Mouse (Mus musculus): ENCODE measurements at regions not wholly inside any gene's neighbourhood (a gene's known extent, or its start where the extent isn't known, plus 50 kb on each side); places are given as distances from the start of the nearest gene placed in this dataset.
"Not testable (repeated sequence)": the region's sequence is repeated elsewhere in the genome, so short reads cannot be mapped to it uniquely, and the experiment has no call there.

GRCm38 (mm10) chr3:50634457-50635075 is 191.2 kb upstream of the Slc7a11 start:
- Histone ChIP-seq H3K9ac (no peak overlapping the region), H3K27ac (no peak overlapping the region), H3K4me3 (no peak overlapping the region), H3K36me3 (no peaks in the 10 kb centered on the region), H3K4me1 (no peaks in the 10 kb centered on the region), H3K9me3 (no peaks in the 10 kb centered on the region), H3K4me2 (replicated peaks) (no peak overlapping the region), H3K27me3 (no peaks in the 10 kb centered on the region)
- ATAC-seq (ENCODE audit: low FRiP score, low read depth): no peak
- 84% methylated on average over 7 of the region's 7 CpGs for WGBS

DNA sequence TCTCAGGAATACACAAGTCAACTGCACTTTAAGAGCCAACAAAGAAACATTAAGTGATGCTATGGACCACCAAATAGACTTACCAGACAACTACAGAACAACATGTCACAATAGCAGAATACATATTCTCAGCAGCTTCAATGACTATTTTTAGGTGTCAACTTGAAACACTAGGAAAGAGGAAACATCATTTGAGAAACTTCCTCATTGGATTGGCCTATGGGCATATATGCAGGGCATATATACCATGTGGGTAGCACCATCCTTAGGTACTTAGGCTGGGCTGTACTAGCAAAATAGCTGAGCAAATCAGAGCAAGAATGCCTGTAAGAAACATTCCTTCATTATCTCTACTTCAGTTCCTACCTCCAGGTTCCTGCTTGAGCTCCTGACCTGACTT is 187.9 kb upstream of the Slc7a11 start:
- H3K9ac ChIP-seq: no peak overlapping the region
- no peaks in the 10 kb centered on the region for H3K36me3 ChIP-seq
- ATAC-seq (ENCODE audit: low FRiP score, low read depth): no peak
- H3K9me3 ChIP-seq: no peaks in the 10 kb centered on the region
- no peak overlapping the region for H3K4me2 ChIP-seq (replicated peaks)
- no peaks in the 10 kb centered on the region for H3K27me3 ChIP-seq
- no peaks in the 10 kb centered on the region for H3K4me1 ChIP-seq
- H3K27ac ChIP-seq: no peak overlapping the region
- H3K4me3 ChIP-seq: no peak overlapping the region

DNA sequence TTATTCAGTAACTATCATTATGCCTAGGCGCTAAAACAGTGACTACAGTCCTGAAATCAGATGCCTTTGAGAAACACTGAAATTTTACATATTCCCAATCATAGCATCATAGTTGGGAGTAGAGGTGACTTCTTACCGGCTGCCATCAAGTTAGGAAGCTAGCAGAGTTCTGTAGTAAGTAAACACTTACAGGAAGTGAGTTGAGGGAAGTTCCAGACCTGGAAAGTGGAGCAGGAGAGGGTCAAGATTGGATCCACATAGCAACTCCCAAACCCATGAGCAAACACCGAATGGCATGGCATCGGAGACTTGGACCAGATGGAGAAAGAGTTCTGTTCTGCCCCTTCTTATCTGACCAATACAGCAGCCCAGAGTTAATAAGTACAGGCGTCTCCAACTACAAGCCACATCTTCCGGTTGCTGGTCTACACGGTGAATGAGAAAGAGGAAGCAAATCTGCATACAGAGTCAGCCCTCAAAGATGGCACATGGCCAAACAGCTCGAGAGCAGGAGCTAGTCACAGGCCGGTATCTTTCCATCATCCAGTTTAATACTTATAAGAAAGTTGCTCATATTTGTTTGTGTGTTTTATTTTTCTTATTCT is 184.8 kb upstream of the Slc7a11 start:
- Histone ChIP-seq H3K4me1 (no peaks in the 10 kb centered on the region), H3K9me3 (no peaks in the 10 kb centered on the region)
- 86% methylated on average over 9 of the region's 9 CpGs for WGBS

DNA sequence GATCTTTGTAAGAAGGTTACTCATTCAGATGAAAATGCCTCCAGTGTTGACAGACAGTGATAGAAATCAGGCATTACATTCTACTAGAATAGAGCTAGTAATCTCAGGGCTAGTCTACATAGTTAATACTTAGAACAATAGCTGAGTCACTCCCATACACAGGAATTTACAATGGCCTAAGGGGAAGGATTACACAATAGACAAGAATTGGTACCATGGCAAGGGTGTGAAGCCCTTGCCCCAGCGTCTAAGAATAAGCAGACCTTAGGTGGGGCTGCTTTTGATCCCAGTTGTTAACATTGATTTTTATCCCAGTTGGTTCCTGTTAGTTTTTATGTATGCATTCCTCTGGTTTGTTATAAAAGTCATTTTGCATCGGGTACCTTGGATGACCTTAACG is 177.8 kb upstream of the Slc7a11 start:
- WGBS: 57% methylated on average over 3 of the region's 3 CpGs
- H3K27me3 ChIP-seq; H3K4me2 ChIP-seq (replicated peaks); H3K4me1 ChIP-seq; H3K36me3 ChIP-seq; H3K4me3 ChIP-seq; ATAC-seq (ENCODE audit: low FRiP score, low read depth); H3K27ac ChIP-seq; H3K9me3 ChIP-seq; H3K9ac ChIP-seq: not testable (repeated sequence)

More for the DNA sequence above, 184.8 kb upstream of the Slc7a11 start:
- H3K4me3 ChIP-seq: no peak overlapping the region
- no peak overlapping the region for H3K9ac ChIP-seq
- H3K27me3 ChIP-seq: no peaks in the 10 kb centered on the region
- H3K36me3 ChIP-seq: no peaks in the 10 kb centered on the region
- ATAC-seq (ENCODE audit: low FRiP score, low read depth): no peak
- H3K4me2 ChIP-seq (replicated peaks): no peak overlapping the region
- H3K27ac ChIP-seq: no peak overlapping the region

- Histone ChIP-seq H3K4me3 (no peak overlapping the region), H3K4me1 (no peaks in the 10 kb centered on the region), H3K27ac (no peak overlapping the region), H3K9me3 (no peaks in the 10 kb centered on the region), H3K9ac (no peak overlapping the region), H3K36me3 (no peaks in the 10 kb centered on the region), H3K27me3 (no peaks in the 10 kb centered on the region), H3K4me2 (replicated peaks) (no peak overlapping the region)
- 70% methylated on average over 6 of the region's 6 CpGs for WGBS
- ATAC-seq (ENCODE audit: low FRiP score, low read depth): no peak
These were observed 175.6 kb upstream of the Slc7a11 start for GRCm38 (mm10) chr3:50619061-50619460.

- H3K4me1 ChIP-seq: no peaks in the 10 kb centered on the region
- WGBS: 77% methylated on average over 8 of the region's 8 CpGs
- no peak overlapping the region for H3K4me3 ChIP-seq
- no peak overlapping the region for H3K27ac ChIP-seq
- H3K9ac ChIP-seq: no peak overlapping the region
- H3K9me3 ChIP-seq: no peaks in the 10 kb centered on the region
- H3K4me2 ChIP-seq (replicated peaks): no peak overlapping the region
- no peak for ATAC-seq (ENCODE audit: low FRiP score, low read depth)
- H3K36me3 ChIP-seq: no peaks in the 10 kb centered on the region
- no peaks in the 10 kb centered on the region for H3K27me3 ChIP-seq
These were observed 172.2 kb upstream of the Slc7a11 start for GRCm38 (mm10) chr3:50615384-50616285.

DNA sequence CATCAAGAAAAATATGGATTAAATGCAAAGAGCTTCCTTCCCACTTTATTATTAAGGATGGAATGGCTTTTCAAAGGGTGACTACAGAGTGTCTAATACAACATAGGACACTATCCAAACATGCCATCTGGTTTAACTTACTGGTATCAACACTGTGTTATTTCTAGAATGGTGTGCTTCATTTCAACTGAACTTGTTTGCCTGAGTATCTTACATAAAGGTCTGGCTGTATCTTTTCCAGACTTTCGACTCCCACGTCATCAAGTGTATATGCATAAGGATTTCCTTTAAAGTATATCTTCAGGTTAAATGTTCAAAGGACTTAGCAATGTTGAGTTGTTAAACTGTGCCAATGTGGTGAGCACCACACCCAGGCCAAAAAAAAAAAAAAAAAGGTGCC is 169.6 kb upstream of the Slc7a11 start:
- Histone ChIP-seq H3K4me2 (replicated peaks) (no peak overlapping the region), H3K36me3 (no peaks in the 10 kb centered on the region), H3K27me3 (no peaks in the 10 kb centered on the region), H3K9ac (no peak overlapping the region), H3K4me3 (no peak overlapping the region), H3K9me3 (no peaks in the 10 kb centered on the region), H3K27ac (no peak overlapping the region), H3K4me1 (peaks cover 4% of the 10 kb centered on the region; the same call in 1 of the 2 replicates)
- WGBS: 86% methylated on average over 2 of the region's 2 CpGs
- no peak for ATAC-seq (ENCODE audit: low FRiP score, low read depth)

- WGBS: 41% methylated on average over 11 of the region's 11 CpGs
- Histone ChIP-seq H3K27me3 (no peaks in the 10 kb centered on the region), H3K9me3 (no peaks in the 10 kb centered on the region), H3K4me3 (no peak overlapping the region), H3K27ac (no peak overlapping the region), H3K4me2 (replicated peaks) (no peak overlapping the region), H3K36me3 (no peaks in the 10 kb centered on the region), H3K4me1 (peaks cover 4% of the 10 kb centered on the region; the same call in 1 of the 2 replicates), H3K9ac (no peak overlapping the region)
- ATAC-seq (ENCODE audit: low FRiP score, low read depth): no peak
These were observed 166.1 kb upstream of the Slc7a11 start for GRCm38 (mm10) chr3:50609341-50610012.

GRCm38 (mm10) chr3:50607736-50608135 is 164.3 kb upstream of the Slc7a11 start:
- no peak overlapping the region for H3K4me3 ChIP-seq
- no peak for ATAC-seq (ENCODE audit: low FRiP score, low read depth)

DNA sequence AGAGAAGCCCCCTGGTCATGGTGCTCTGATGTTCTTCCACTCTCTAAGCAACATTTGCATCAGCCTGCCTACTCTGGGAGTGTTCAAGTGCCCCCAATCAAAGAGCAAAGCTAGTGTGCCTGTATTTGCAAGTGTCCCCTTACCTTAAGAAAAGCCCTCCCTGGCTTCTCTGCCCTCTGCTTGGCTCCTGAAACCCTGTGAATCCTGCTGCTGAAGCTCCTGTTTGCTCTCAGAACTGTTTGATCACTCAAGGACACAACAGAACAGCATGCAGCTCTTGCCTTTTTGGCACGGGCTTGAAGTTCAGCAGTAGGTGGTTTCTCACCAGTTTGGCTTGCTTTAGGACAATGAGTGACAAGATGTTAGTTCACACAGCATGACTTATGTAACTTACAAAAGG is 163.6 kb upstream of the Slc7a11 start:
- Histone ChIP-seq H3K4me1 (peaks cover 4% of the 10 kb centered on the region; the same call in 1 of the 2 replicates), H3K9ac (no peak overlapping the region), H3K4me3 (no peak overlapping the region), H3K9me3 (no peaks in the 10 kb centered on the region), H3K27ac (no peak overlapping the region), H3K36me3 (no peaks in the 10 kb centered on the region), H3K27me3 (no peaks in the 10 kb centered on the region), H3K4me2 (replicated peaks) (no peak overlapping the region)
- no peak for ATAC-seq (ENCODE audit: low FRiP score, low read depth)
- WGBS: 21% methylated on average over 1 of the region's 1 CpGs

More at GRCm38 (mm10) chr3:50607736-50608135, 164.3 kb upstream of the Slc7a11 start:
- H3K27ac ChIP-seq: no peak overlapping the region
- no peaks in the 10 kb centered on the region for H3K9me3 ChIP-seq
- no peak overlapping the region for H3K4me2 ChIP-seq (replicated peaks)
- WGBS: 59% methylated on average over 7 of the region's 7 CpGs
- no peak overlapping the region for H3K9ac ChIP-seq
- H3K27me3 ChIP-seq: no peaks in the 10 kb centered on the region
- H3K4me1 ChIP-seq: peaks cover 4% of the 10 kb centered on the region; the same call in 1 of the 2 replicates
- H3K36me3 ChIP-seq: no peaks in the 10 kb centered on the region

GRCm38 (mm10) chr3:50605750-50606149 is 162.3 kb upstream of the Slc7a11 start:
- WGBS: 89% methylated on average over 4 of the region's 4 CpGs
- ATAC-seq (ENCODE audit: low FRiP score, low read depth): no peak
- H3K4me1 ChIP-seq: peaks cover 4% of the 10 kb centered on the region; the same call in 1 of the 2 replicates
- no peak overlapping the region for H3K27ac ChIP-seq
- H3K36me3 ChIP-seq: no peaks in the 10 kb centered on the region
- H3K9ac ChIP-seq: no peak overlapping the region
- no peak overlapping the region for H3K4me3 ChIP-seq
- no peaks in the 10 kb centered on the region for H3K9me3 ChIP-seq
- no peak overlapping the region for H3K4me2 ChIP-seq (replicated peaks)
- no peaks in the 10 kb centered on the region for H3K27me3 ChIP-seq

DNA sequence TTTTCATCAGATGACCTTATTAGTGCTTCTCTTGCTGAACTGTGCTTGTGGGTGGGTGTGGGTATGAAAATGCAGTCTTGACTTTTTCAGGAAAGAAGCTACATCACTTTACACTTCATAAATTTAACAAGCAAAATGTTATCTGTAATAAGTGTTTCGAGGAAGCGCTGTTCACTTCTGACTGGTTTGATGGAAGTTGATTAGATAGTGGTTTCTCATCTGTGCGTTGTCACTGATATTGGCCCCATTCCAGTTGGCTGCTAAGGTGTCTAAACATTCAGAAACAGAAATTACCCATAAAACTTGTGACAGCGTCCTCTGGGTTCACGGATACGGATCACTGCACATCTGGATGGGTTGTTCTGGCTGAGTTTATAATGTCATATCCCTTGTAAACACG is 159.8 kb upstream of the Slc7a11 start:
- no peak overlapping the region for H3K4me2 ChIP-seq (replicated peaks)
- H3K4me1 ChIP-seq: no peaks in the 10 kb centered on the region
- no peak overlapping the region for H3K9ac ChIP-seq
- H3K9me3 ChIP-seq: no peaks in the 10 kb centered on the region
- ATAC-seq (ENCODE audit: low FRiP score, low read depth): no peak
- no peaks in the 10 kb centered on the region for H3K27me3 ChIP-seq
- no peak overlapping the region for H3K4me3 ChIP-seq
- H3K27ac ChIP-seq: no peak overlapping the region
- no peaks in the 10 kb centered on the region for H3K36me3 ChIP-seq
- 49% methylated on average over 7 of the region's 7 CpGs for WGBS

All from limb, embryonic 13.5 days (tissue).